Mouse (Mus musculus) CH12.LX (cell line): ENCODE measurements around the gene Ptges.

ENCODE experiments used
- CTCF ChIP-seq, 2 experiments: IDR thresholded peaks in 1 of 2; conservative IDR thresholded peaks in 1 of 2; 2 replicates each; pipeline ENCODE4 v1.5.1; 2011 to 2012; ENCODE audit warnings: low read depth in 2 of 2, low read length in 2 of 2, improper control_type of control experiment in 1 of 2, inconsistent platforms in 1 of 2, mild to moderate bottlenecking in 1 of 2, moderate library complexity in 1 of 2
- RCOR1 ChIP-seq: conservative IDR thresholded peaks from 2 replicates; pipeline ENCODE4 v1.6.1; 2012; ENCODE audit warnings: low read depth, mild to moderate bottlenecking, inconsistent platforms, low read length, improper control_type of control experiment

DNA sequence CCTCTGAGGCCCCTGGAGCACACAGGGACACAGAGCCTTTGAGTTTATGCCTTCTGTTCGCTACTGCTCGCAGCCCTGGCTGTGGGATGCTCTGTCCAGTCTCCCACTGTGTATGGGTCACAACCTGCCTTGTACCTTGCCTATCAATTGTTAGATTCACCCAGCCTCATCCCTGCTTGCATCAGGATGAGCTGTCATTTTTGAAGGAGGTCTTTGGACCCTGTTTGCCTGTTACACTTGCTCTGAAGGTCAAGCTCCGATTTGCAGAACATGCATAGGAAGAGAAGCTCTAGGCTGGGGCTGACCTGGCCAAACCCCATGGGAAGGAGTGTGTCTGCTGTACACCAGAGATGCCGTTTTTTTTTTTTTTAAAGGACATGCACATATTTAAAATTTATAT lies 27.8 kb upstream of the Ptges start:
- TF ChIP-seq CTCF (conservative IDR thresholded peaks at IDR 0.05 in 1 of 2, IDR thresholded peaks at IDR 0.05 in 1 of 2; ENCODE audit: low read depth in 2 of 2, low read length in 2 of 2) (no peak), RCOR1 (no peak)
